Mouse (Mus musculus) megakaryocyte, embryonic 14.5 days (primary cell): Measurements from ENCODE around the gene Auts2.

ENCODE experiments used
- FLI1 ChIP-seq: IDR thresholded peaks from 2 replicates; pipeline ENCODE4 v1.6.1; 2012; ENCODE audit warnings: low read length, inconsistent platforms, mixed read lengths
- GATA1 ChIP-seq: IDR thresholded peaks from 3 replicates; pipeline ENCODE4 v1.6.1; 2012; ENCODE audit warnings: mixed read lengths, low read length, inconsistent platforms, borderline replicate concordance

DNA sequence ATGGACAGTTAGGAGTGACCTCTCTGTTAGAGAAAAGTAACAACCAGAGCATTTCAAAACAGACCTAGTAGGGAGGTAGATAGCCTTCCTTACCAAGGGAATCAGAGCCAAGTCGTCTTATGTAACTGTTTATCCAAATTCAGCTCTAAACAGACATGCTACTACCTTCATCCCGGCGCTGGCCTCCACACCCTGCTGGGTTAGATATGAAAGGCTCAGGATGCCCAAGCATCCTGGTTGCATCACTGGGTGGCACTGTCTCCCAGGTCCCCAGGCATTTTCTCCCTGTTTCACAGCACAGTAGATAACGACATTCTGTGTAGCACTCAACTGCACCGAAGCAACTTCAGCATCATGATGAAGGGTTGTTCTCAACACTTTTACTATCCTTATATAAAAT, 154.4 kb downstream of the Auts2 start:
- TF ChIP-seq GATA1, result no peak
- TF ChIP-seq FLI1, result no peak
